Comparison of ENCODE assay signal across 7 mouse cellular contexts in genomic region chr2:91458673-91459391, GRCm38 (mm10). TPM values are rescaled to one million over a fixed set of nuclear protein-coding genes. Genes with fewer than 3 reads are reported as not detected.
DNase-seq lines count a peak whose midpoint lies in the region; ATAC-seq and TF ChIP-seq lines count a peak whose summit lies in the region.

No protein-coding gene starts in this region.

- H3K27ac ChIP-seq in CH12.LX (ENCODE audit: insufficient read depth, low read depth) = no peak overlapping the region
- H3K27ac ChIP-seq in embryonic fibroblast, embryonic 13.5 days (ENCODE audit: insufficient read depth, low read length) = no peak overlapping the region
- peak overlapping the region; percentile 76 for H3K27ac ChIP-seq in hindbrain, embryonic 14.5 days
- H3K27ac ChIP-seq in limb, embryonic 13.5 days = peak overlapping the region; percentile 92
- H3K27ac ChIP-seq in midbrain, embryonic 11.5 days (ENCODE audit: low read depth, low read length) = peak overlapping the region; percentile 67

- in situ Hi-C loops in CH12.LX (cut with MboI; ENCODE audit: low pct_ligation_motif_present, low pct_unique_long_range_greater_than_20kb, low sequenced_read_pairs) = no loop called here

- H3K4me3 ChIP-seq in CH12.LX (replicated peaks in 1 of 3; ENCODE audit: low read depth in 2 of 3, low read length in 2 of 3, poor library complexity in 1 of 3) = peak overlapping the region; percentile 62 to 68 (median 65)
- H3K4me3 ChIP-seq in embryonic fibroblast, embryonic 13.5 days (ENCODE audit: insufficient read depth, low read length) = peak overlapping the region; percentile 54
- H3K4me3 ChIP-seq in hindbrain, embryonic 14.5 days (replicated peaks; ENCODE audit: low read length) = peak overlapping the region; percentile 66
- H3K4me3 ChIP-seq in limb, embryonic 13.5 days = peak overlapping the region; percentile 87
- peak overlapping the region; percentile 73 for H3K4me3 ChIP-seq in midbrain, embryonic 11.5 days (ENCODE audit: low read depth, low read length)

- 0 out of 2 replicates have a peak, but pooled peaks have one; percentile 22 for ATAC-seq in hindbrain, embryonic 14.5 days (ENCODE audit: low FRiP score)
- ATAC-seq in limb, embryonic 13.5 days (ENCODE audit: low FRiP score, low read depth) = peak; percentile 51; the same call in 1 of the 2 replicates
- ATAC-seq in midbrain, embryonic 11.5 days (ENCODE audit: low FRiP score) = peak; percentile 58

- dilution Hi-C loops in CH12.LX (cut with MboI; ENCODE audit: extremely low pct_ligation_motif_present, extremely low pct_unique_long_range_greater_than_20kb, low sequenced_read_pairs) = no loop called here

- H3K36me3 ChIP-seq in CH12.LX (replicated peaks in 1 of 2; ENCODE audit: control insufficient read depth in 1 of 2, insufficient read depth in 1 of 2, low read length in 1 of 2) = no peaks in the 10 kb centered on the region
- no peaks in the 10 kb centered on the region for H3K36me3 ChIP-seq in hindbrain, embryonic 14.5 days (replicated peaks; ENCODE audit: control insufficient read depth, insufficient read depth)
- H3K36me3 ChIP-seq in limb, embryonic 13.5 days = no peaks in the 10 kb centered on the region
- no peaks in the 10 kb centered on the region for H3K36me3 ChIP-seq in midbrain, embryonic 11.5 days (ENCODE audit: control insufficient read depth, insufficient read depth, low read length)

- TF ChIP-seq POLR2A in CH12.LX (IDR thresholded peaks at IDR 0.05; ENCODE audit: low read depth, low read length) = no peak
- no peak for TF ChIP-seq POLR2A in embryonic fibroblast, embryonic 13.5 days (IDR thresholded peaks at IDR 0.05; ENCODE audit: low read depth, low read length)

- under 1% methylated on average over 32 of the region's 32 CpGs for WGBS in hindbrain, embryonic 14.5 days
- WGBS in limb, embryonic 13.5 days = under 1% methylated on average over 32 of the region's 32 CpGs
- WGBS in midbrain, embryonic 11.5 days = under 1% methylated on average over 32 of the region's 32 CpGs

- no peak; the same call in 1 of the 2 replicates for TF ChIP-seq EP300 in CH12.LX (IDR thresholded peaks at IDR 0.05; ENCODE audit: low read length)

- peak in 1 of 2 experiments; percentile 35; a peak in 1 of 4 replicates for TF ChIP-seq CTCF in CH12.LX (conservative IDR thresholded peaks at IDR 0.05 in 1 of 2, IDR thresholded peaks at IDR 0.05 in 1 of 2; ENCODE audit: low read depth in 2 of 2, low read length in 2 of 2)
- TF ChIP-seq CTCF in embryonic fibroblast, embryonic 13.5 days (IDR thresholded peaks at IDR 0.05; ENCODE audit: borderline replicate concordance, insufficient read depth, low read length) = no peak

- H3K9me3 ChIP-seq in CH12.LX (replicated peaks; ENCODE audit: low read length) = peaks cover 7% of the 10 kb centered on the region
- no peaks in the 10 kb centered on the region for H3K9me3 ChIP-seq in hindbrain, embryonic 14.5 days (ENCODE audit: control insufficient read depth, low read length)
- no peaks in the 10 kb centered on the region for H3K9me3 ChIP-seq in limb, embryonic 13.5 days
- no peaks in the 10 kb centered on the region for H3K9me3 ChIP-seq in midbrain, embryonic 11.5 days (ENCODE audit: control insufficient read depth, low read length)

- no peaks in the 10 kb centered on the region for H3K79me2 ChIP-seq in CH12.LX (replicated peaks; ENCODE audit: control insufficient read depth, extremely low read depth, insufficient read depth, poor library complexity, severe bottlenecking)

- peaks cover 49% of the 10 kb centered on the region for H3K27me3 ChIP-seq in CH12.LX (replicated peaks)
- peaks cover 19% of the 10 kb centered on the region; the same call in 1 of the 2 replicates for H3K27me3 ChIP-seq in hindbrain, embryonic 14.5 days (ENCODE audit: control insufficient read depth, insufficient read depth, low read length)
- no peaks in the 10 kb centered on the region for H3K27me3 ChIP-seq in limb, embryonic 13.5 days
- no peaks in the 10 kb centered on the region for H3K27me3 ChIP-seq in midbrain, embryonic 11.5 days (ENCODE audit: control insufficient read depth, insufficient read depth, low read length)

- peaks cover 5 to 61% of the 10 kb centered on the region in 2 experiments for H3K4me1 ChIP-seq in CH12.LX (ENCODE audit: control insufficient read depth in 1 of 2, insufficient read depth in 2 of 2)
- no peaks in the 10 kb centered on the region for H3K4me1 ChIP-seq in embryonic fibroblast, embryonic 13.5 days (ENCODE audit: control insufficient read depth, insufficient read depth, low read length)
- peaks cover 42% of the 10 kb centered on the region for H3K4me1 ChIP-seq in hindbrain, embryonic 14.5 days (replicated peaks; ENCODE audit: control insufficient read depth, insufficient read depth, low read length)
- peaks cover 46% of the 10 kb centered on the region for H3K4me1 ChIP-seq in limb, embryonic 13.5 days
- peaks cover 39% of the 10 kb centered on the region for H3K4me1 ChIP-seq in midbrain, embryonic 11.5 days (ENCODE audit: control insufficient read depth, insufficient read depth, low read length)

- DNase-seq in CH12.LX (ENCODE audit: extremely low read depth) (no peak), ES-CJ7 (ENCODE audit: low read depth, low spot score) (peak; percentile 51)
- no peak for DNase-seq in hindbrain, embryonic 14.5 days (ENCODE audit: low spot score)
- peak; percentile 96 for DNase-seq in midbrain, embryonic 11.5 days (ENCODE audit: low spot score, missing footprints)
- DNase-seq in cerebellum, adult 18-20 months = no peak

- H3K4me2 ChIP-seq in CH12.LX (ENCODE audit: insufficient read depth, low read depth, poor library complexity, severe bottlenecking) = peak overlapping the region; percentile 90
- peak overlapping the region; percentile 99 for H3K4me2 ChIP-seq in hindbrain, embryonic 14.5 days (replicated peaks)
- peak overlapping the region; percentile 73 for H3K4me2 ChIP-seq in limb, embryonic 13.5 days (replicated peaks)
- peak overlapping the region; percentile 74 for H3K4me2 ChIP-seq in midbrain, embryonic 11.5 days

- no peak for TF ChIP-seq RAD21 in CH12.LX (IDR thresholded peaks at IDR 0.05; ENCODE audit: low read depth, low read length)

- H3K9ac ChIP-seq in CH12.LX (ENCODE audit: insufficient read depth, low read depth) = peak overlapping the region; percentile 31; the same call in 1 of the 2 replicates
- H3K9ac ChIP-seq in hindbrain, embryonic 14.5 days = peak overlapping the region; percentile 74
- peak overlapping the region; percentile 93 for H3K9ac ChIP-seq in limb, embryonic 13.5 days
- peak overlapping the region; percentile 83 for H3K9ac ChIP-seq in midbrain, embryonic 11.5 days (ENCODE audit: low read length)

TF ChIP-seq in CH12.LX, 34 proteins besides CTCF, POLR2A, EP300 and RAD21:
- TF ChIP-seq ZC3H11A (IDR thresholded peaks at IDR 0.05; ENCODE audit: low read depth, low read length) (no peak), MEF2A (IDR thresholded peaks at IDR 0.05; ENCODE audit: borderline replicate concordance, low read depth, low read length) (no peak), MXI1 (IDR thresholded peaks at IDR 0.05; ENCODE audit: low read depth, low read length) (peak; percentile 73), MYC (IDR thresholded peaks at IDR 0.05; ENCODE audit: low read depth, low read length) (0 out of 2 replicates have a peak, but pooled peaks have one; percentile 15), ZMIZ1 (IDR thresholded peaks at IDR 0.05; ENCODE audit: low read depth, low read length) (no peak), MAZ (IDR thresholded peaks at IDR 0.05; ENCODE audit: low read depth, low read length) (peak; percentile 28; the same call in 1 of the 2 replicates), KAT2A (IDR thresholded peaks at IDR 0.05; ENCODE audit: insufficient replicate concordance, low read length) (no peak), MAX (IDR thresholded peaks at IDR 0.05; ENCODE audit: low read length) (peak; percentile 64; the same call in 1 of the 2 replicates), SIN3A (IDR thresholded peaks at IDR 0.05; ENCODE audit: low read length) (peak; percentile 40; the same call in 1 of the 2 replicates), PAX5 (IDR thresholded peaks at IDR 0.05; ENCODE audit: low read length) (no peak), MAFK (IDR thresholded peaks at IDR 0.05; ENCODE audit: insufficient replicate concordance, low read length) (no peak)

RNA-seq across cellular contexts. Expression of gene Lrp4, which starts 1.5 kb away (rescaled TPM):
- 2.5 and 5.9 TPM in 2 replicates for total RNA-seq in CH12.LX (2012; rRNA removed)
- total RNA-seq in CH12.LX (2014; rRNA removed) = 0.78 and 0.91 TPM in 2 replicates
- 0.72 and 1.0 TPM in 2 replicates for polyA plus RNA-seq in CH12.LX (2012; ENCODE audit: insufficient read length, low read depth)
- polyA plus RNA-seq in embryonic fibroblast, embryonic 13.5 days (2011; ENCODE audit: insufficient read length, low read depth, missing spikeins) = 5.1 and 7.0 TPM in 2 replicates
- polyA plus RNA-seq in hindbrain, embryonic 14.5 days (2014; fragmentation: Nextera tagmentation; extraction: Ambion mirVana) = 4.1 and 4.5 TPM in 2 replicates
- polyA plus RNA-seq in limb, embryonic 13.5 days (2015; fragmentation: Nextera tagmentation; extraction: Ambion mirVana) = 8.2 and 9.0 TPM in 2 replicates
- polyA plus RNA-seq in midbrain, embryonic 11.5 days (2014; fragmentation: Nextera tagmentation; extraction: Ambion mirVana) = 5.3 and 6.1 TPM in 2 replicates

RNA-seq across cellular contexts. Expression of gene 1110051M20Rik, which starts 14.3 kb away (rescaled TPM):
- 23.3 and 26.2 TPM in 2 replicates for total RNA-seq in CH12.LX (2012; rRNA removed)
- 28.7 and 34.0 TPM in 2 replicates for total RNA-seq in CH12.LX (2014; rRNA removed)
- 19.5 and 21.1 TPM in 2 replicates for polyA plus RNA-seq in CH12.LX (2012; ENCODE audit: insufficient read length, low read depth)
- 36.3 and 44.5 TPM in 2 replicates for polyA plus RNA-seq in embryonic fibroblast, embryonic 13.5 days (2011; ENCODE audit: insufficient read length, low read depth, missing spikeins)
- polyA plus RNA-seq in hindbrain, embryonic 14.5 days (2014; fragmentation: Nextera tagmentation; extraction: Ambion mirVana) = 143 and 155 TPM in 2 replicates
- 77.2 and 79.4 TPM in 2 replicates for polyA plus RNA-seq in limb, embryonic 13.5 days (2015; fragmentation: Nextera tagmentation; extraction: Ambion mirVana)
- 98.0 and 98.6 TPM in 2 replicates for polyA plus RNA-seq in midbrain, embryonic 11.5 days (2014; fragmentation: Nextera tagmentation; extraction: Ambion mirVana)

Comparison
In these comparisons a context has a peak if more than half of its experiments do, and no peak if none do; other contexts are left out.
1. DNase-seq: peak in ES-CJ7 (single experiment) and midbrain, embryonic 11.5 days (single experiment); none in CH12.LX (single experiment), hindbrain, embryonic 14.5 days (single experiment) and cerebellum, adult 18-20 months (0 of 2).
2. H3K27ac ChIP-seq: peak in hindbrain, embryonic 14.5 days (single experiment), limb, embryonic 13.5 days (single experiment) and midbrain, embryonic 11.5 days (single experiment); none in CH12.LX (single experiment) and embryonic fibroblast, embryonic 13.5 days (single experiment).
3. H3K9ac ChIP-seq: peak in every context shown above with its lines; median percentile 93 in limb, embryonic 13.5 days; 83 in midbrain, embryonic 11.5 days; 74 in hindbrain, embryonic 14.5 days; 31 in CH12.LX.
4. Peak in every context shown above with its lines, with median percentiles within 50 percentile points of each other: H3K4me2 ChIP-seq, H3K4me3 ChIP-seq and ATAC-seq.